Mouse (Mus musculus): Measurements from ENCODE around the gene Rab9.
A peak's percentile ranks its signal among the peaks of the same experiment; 100 is the strongest.
"Not testable (repeated sequence)": the region's sequence is repeated elsewhere in the genome, so short reads cannot be mapped to it uniquely, and the experiment has no call there.

The Rab9 gene

GRCm38 (mm10) chrX:166479365-166479983 lies at the start of gene Rab9:
TSS of gene Rab9 (minus strand) at chrX:166479867.
- DNase-seq (ENCODE audit: extremely low read depth, low read depth), result peak; percentile 81

GRCm38 (mm10) chrX:166528126-166528525 lies 48.5 kb upstream of the Rab9 start:
- no peak for DNase-seq (ENCODE audit: extremely low read depth, low read depth)

GRCm38 (mm10) chrX:166525637-166526315 lies 46.1 kb upstream of the Rab9 start:
- no peak for DNase-seq (ENCODE audit: extremely low read depth, low read depth)

GRCm38 (mm10) chrX:166520782-166521181 lies 41.1 kb upstream of the Rab9 start:
- DNase-seq (ENCODE audit: extremely low read depth, low read depth), result no peak

- DNase-seq (ENCODE audit: extremely low read depth, low read depth), result no peak
These were observed 38.7 kb upstream of the Rab9 start, which contains the start of gene Tceanc for GRCm38 (mm10) chrX:166518345-166518744. TSS of gene Tceanc (minus strand) at chrX:166518567.

GRCm38 (mm10) chrX:166516631-166517030 lies 37.0 kb upstream of the Rab9 start:
- no peak for DNase-seq (ENCODE audit: extremely low read depth, low read depth)

- DNase-seq (ENCODE audit: extremely low read depth, low read depth), result peak; percentile 49
These were observed 36.3 kb upstream of the Rab9 start for GRCm38 (mm10) chrX:166515923-166516322.

GRCm38 (mm10) chrX:166514035-166514434 lies 34.4 kb upstream of the Rab9 start:
- DNase-seq (ENCODE audit: extremely low read depth, low read depth), result not testable (repeated sequence)

GRCm38 (mm10) chrX:166512071-166512470 lies 32.4 kb upstream of the Rab9 start:
- DNase-seq (ENCODE audit: extremely low read depth, low read depth), result no peak

GRCm38 (mm10) chrX:166511107-166511506 lies 31.4 kb upstream of the Rab9 start:
- DNase-seq (ENCODE audit: extremely low read depth, low read depth), result no peak

GRCm38 (mm10) chrX:166509761-166510738 lies 30.4 kb upstream of the Rab9 start:
- peak; percentile 96 for DNase-seq (ENCODE audit: extremely low read depth, low read depth)

GRCm38 (mm10) chrX:166504421-166504820 lies 24.8 kb upstream of the Rab9 start:
- DNase-seq (ENCODE audit: extremely low read depth, low read depth), result no peak

GRCm38 (mm10) chrX:166499496-166500190 lies 20.0 kb upstream of the Rab9 start:
- DNase-seq (ENCODE audit: extremely low read depth, low read depth), result no peak

GRCm38 (mm10) chrX:166497771-166498170 lies 18.1 kb upstream of the Rab9 start:
- no peak for DNase-seq (ENCODE audit: extremely low read depth, low read depth)

- DNase-seq (ENCODE audit: extremely low read depth, low read depth), result no peak
These were observed 15.4 kb upstream of the Rab9 start for GRCm38 (mm10) chrX:166495052-166495451.

GRCm38 (mm10) chrX:166478631-166479364 lies 869 bp downstream of the Rab9 start:
- DNase-seq (ENCODE audit: extremely low read depth, low read depth), result peak; percentile 33

- DNase-seq (ENCODE audit: extremely low read depth, low read depth), result no peak
These were observed 2.3 kb downstream of the Rab9 start for GRCm38 (mm10) chrX:166477393-166477792.

- DNase-seq (ENCODE audit: extremely low read depth, low read depth), result no peak
These were observed 7.1 kb downstream of the Rab9 start for GRCm38 (mm10) chrX:166472612-166473011.

- no peak for DNase-seq (ENCODE audit: extremely low read depth, low read depth)
These were observed 11.3 kb downstream of the Rab9 start for GRCm38 (mm10) chrX:166468321-166468720.

- no peak for DNase-seq (ENCODE audit: extremely low read depth, low read depth)
These were observed 24.1 kb downstream of the Rab9 start for GRCm38 (mm10) chrX:166455525-166455924.

All from MEL-GATA-1-ER (cell line).